Mouse (Mus musculus) gastrocnemius, postnatal 25 days (tissue): ENCODE measurements around the gene Casz1. TPM values are rescaled to one million over a fixed set of nuclear protein-coding genes. Genes with fewer than 3 reads are reported as not detected.

Experiments used
- DNase-seq: peaks from one replicate; pipeline ENCODE4 v3.0.0; 2022
- total RNA-seq, 2 experiments: library from RNA; stranded (reverse); gene quantifications; 1 replicate in 1 of 2; 2 replicates in 1 of 2; pipeline ENCODE4 v1.2.3; 2021

The Casz1 gene
- total RNA-seq, 2 experiments from 2014 or later: 27.8 to 30.2 TPM

GRCm38 (mm10) chr4:148846724-148847123 is 42.5 kb downstream of the Casz1 start:
- DNase-seq: no peak

- DNase-seq: no peak
These were observed 43.4 kb downstream of the Casz1 start for GRCm38 (mm10) chr4:148847636-148848035.

- no peak for DNase-seq
These were observed 45.2 kb downstream of the Casz1 start for GRCm38 (mm10) chr4:148849437-148849836.

- DNase-seq: no peak
These were observed 48.8 kb downstream of the Casz1 start for GRCm38 (mm10) chr4:148853057-148853456.

- no peak for DNase-seq
These were observed 49.9 kb downstream of the Casz1 start for GRCm38 (mm10) chr4:148854093-148854492.

GRCm38 (mm10) chr4:148855527-148855926 is 51.3 kb downstream of the Casz1 start:
- no peak for DNase-seq

- DNase-seq: no peak
These were observed 52.0 kb downstream of the Casz1 start for GRCm38 (mm10) chr4:148856216-148856615.

- no peak for DNase-seq
These were observed 53.3 kb downstream of the Casz1 start for GRCm38 (mm10) chr4:148857398-148858084.

- DNase-seq: no peak
These were observed 54.0 kb downstream of the Casz1 start for GRCm38 (mm10) chr4:148858194-148858593.

GRCm38 (mm10) chr4:148859415-148859814 is 55.2 kb downstream of the Casz1 start:
- no peak for DNase-seq

GRCm38 (mm10) chr4:148859906-148860491 is 55.8 kb downstream of the Casz1 start:
- DNase-seq: no peak

- no peak for DNase-seq
These were observed 56.4 kb downstream of the Casz1 start for GRCm38 (mm10) chr4:148860636-148861035.

- no peak for DNase-seq
These were observed 62.7 kb downstream of the Casz1 start for GRCm38 (mm10) chr4:148866812-148867470.

- no peak for DNase-seq
These were observed 63.6 kb downstream of the Casz1 start for GRCm38 (mm10) chr4:148867721-148868397.

- peak; percentile 77 for DNase-seq
These were observed 65.3 kb downstream of the Casz1 start for GRCm38 (mm10) chr4:148869566-148869965.

- DNase-seq: no peak
These were observed 66.3 kb downstream of the Casz1 start for GRCm38 (mm10) chr4:148870496-148870895.

- peak; percentile 75 for DNase-seq
These were observed 67.6 kb downstream of the Casz1 start for GRCm38 (mm10) chr4:148871751-148872334.

GRCm38 (mm10) chr4:148872372-148872771 is 68.1 kb downstream of the Casz1 start:
- no peak for DNase-seq

- DNase-seq: peak; percentile 52
These were observed 68.6 kb downstream of the Casz1 start for GRCm38 (mm10) chr4:148872783-148873182.

- DNase-seq: no peak
These were observed 71.9 kb downstream of the Casz1 start for GRCm38 (mm10) chr4:148876166-148876565.

GRCm38 (mm10) chr4:148876867-148877266 is 72.6 kb downstream of the Casz1 start:
- DNase-seq: no peak

- no peak for DNase-seq
These were observed 74.2 kb downstream of the Casz1 start for GRCm38 (mm10) chr4:148878192-148878983.
